8 mouse cellular contexts compared by ENCODE assay signal in genomic region chr10:84646506-84647102, GRCm38 (mm10). TPM values are rescaled to one million over a fixed set of nuclear protein-coding genes. Genes with fewer than 3 reads are reported as not detected.
A peak's percentile ranks its signal among the peaks of the same experiment; 100 is the strongest.
DNase-seq lines count a peak whose midpoint lies in the region; ATAC-seq and TF ChIP-seq lines count a peak whose summit lies in the region.

No protein-coding gene starts in this region.

- no peak overlapping the region for H3K4me3 ChIP-seq in forebrain, postnatal 0 days (ENCODE audit: low read depth, low read length)
- no peak overlapping the region for H3K4me3 ChIP-seq in forebrain, embryonic 10.5 days
- H3K4me3 ChIP-seq in layer of hippocampus, adult 2 months: no peak overlapping the region

- H3K4me1 ChIP-seq in forebrain, postnatal 0 days (ENCODE audit: insufficient read depth): peaks cover 7% of the 10 kb centered on the region; the same call in 1 of the 2 replicates
- no peaks in the 10 kb centered on the region for H3K4me1 ChIP-seq in forebrain, embryonic 10.5 days

- H3K27ac ChIP-seq in forebrain, postnatal 0 days (ENCODE audit: low read depth, low read length): no peak overlapping the region
- H3K27ac ChIP-seq in forebrain, embryonic 10.5 days: no peak overlapping the region
- peak overlapping the region; percentile 43; the same call in 1 of the 2 replicates for H3K27ac ChIP-seq in layer of hippocampus, adult 2 months

- no peaks in the 10 kb centered on the region for H3K27me3 ChIP-seq in forebrain, postnatal 0 days (ENCODE audit: insufficient read depth, low read length)
- no peaks in the 10 kb centered on the region for H3K27me3 ChIP-seq in forebrain, embryonic 10.5 days (ENCODE audit: poor library complexity, severe bottlenecking)

- whole genome bisulfite sequencing in forebrain, postnatal 0 days: 52% methylated on average over 12 of the region's 12 CpGs
- WGBS in forebrain, embryonic 10.5 days: 91% methylated on average over 12 of the region's 12 CpGs

- no peak overlapping the region for H3K4me2 ChIP-seq in forebrain, postnatal 0 days (ENCODE audit: low read depth)

- peaks cover 23% of the 10 kb centered on the region for H3K36me3 ChIP-seq in forebrain, postnatal 0 days (ENCODE audit: insufficient read depth)
- peaks cover 36% of the 10 kb centered on the region for H3K36me3 ChIP-seq in forebrain, embryonic 10.5 days (replicated peaks)

- H3K9ac ChIP-seq in forebrain, postnatal 0 days: no peak overlapping the region

- peak; percentile 31 for DNase-seq in forebrain, postnatal 0 days
- DNase-seq in forebrain, embryonic 10.5 days (ENCODE audit: extremely low spot score, low spot score): no peak
- peak; percentile 20 for DNase-seq in cerebellum, adult 11-12 months
- peak; percentile 66 to 71 for DNase-seq in layer of hippocampus, adult 2 months (ENCODE audit: low spot score in 2 of 2)
- peak; percentile 59 for DNase-seq in lung, postnatal 36 days
- DNase-seq in skeletal muscle tissue, adult 2 months (ENCODE audit: low read depth, low spot score): peak; percentile 34
- no peak for DNase-seq in gastrocnemius, adult 18-20 months (ENCODE audit: low spot score)
- no peak for DNase-seq in adrenal gland, postnatal 10 days

- TF ChIP-seq CTCF in forebrain, postnatal 0 days (IDR thresholded peaks at IDR 0.05; ENCODE audit: low read depth): no peak
- no peak for TF ChIP-seq CTCF in layer of hippocampus, adult 2 months (conservative IDR thresholded peaks at IDR 0.05)

- no peaks in the 10 kb centered on the region for H3K9me3 ChIP-seq in forebrain, postnatal 0 days (ENCODE audit: low read length)
- H3K9me3 ChIP-seq in forebrain, embryonic 10.5 days: no peaks in the 10 kb centered on the region

- peak; percentile 54 for ATAC-seq in forebrain, postnatal 0 days

RNA-seq across cellular contexts. Expression of gene Polr3b, which starts 24.5 kb away (rescaled TPM):
- total RNA-seq in forebrain, postnatal 0 days (2014; rRNA removed): 13.6 and 17.1 TPM in 2 replicates
- polyA plus RNA-seq in forebrain, postnatal 0 days (2015; fragmentation: Nextera tagmentation; extraction: Ambion mirVana): 5.9 and 8.8 TPM in 2 replicates
- polyA plus RNA-seq in forebrain, embryonic 10.5 days (2016; fragmentation: Nextera tagmentation; extraction: Ambion mirVana): 17.6 and 18.2 TPM in 2 replicates
- total RNA-seq in layer of hippocampus, adult 2 months (2021): 10 to 100 TPM; 14.8 to 15.6 TPM
- 1 to 10 TPM; 8.8 to 10.0 TPM for total RNA-seq in gastrocnemius, adult 18-20 months (2021)
- 10 to 100 TPM; 22.4 to 26.8 TPM for total RNA-seq in adrenal gland, postnatal 10 days (2021)

Comparison
In these comparisons a context has a peak if more than half of its experiments do, and no peak if none do; other contexts are left out.
1. DNase-seq: peak in forebrain, postnatal 0 days (single experiment), cerebellum, adult 11-12 months (single experiment), layer of hippocampus, adult 2 months (2 of 2), lung, postnatal 36 days (single experiment) and skeletal muscle tissue, adult 2 months (single experiment); none in forebrain, embryonic 10.5 days (single experiment), gastrocnemius, adult 18-20 months (single experiment) and adrenal gland, postnatal 10 days (single experiment).